Mouse (Mus musculus): ENCODE data around the gene Cbwd1.

DNA sequence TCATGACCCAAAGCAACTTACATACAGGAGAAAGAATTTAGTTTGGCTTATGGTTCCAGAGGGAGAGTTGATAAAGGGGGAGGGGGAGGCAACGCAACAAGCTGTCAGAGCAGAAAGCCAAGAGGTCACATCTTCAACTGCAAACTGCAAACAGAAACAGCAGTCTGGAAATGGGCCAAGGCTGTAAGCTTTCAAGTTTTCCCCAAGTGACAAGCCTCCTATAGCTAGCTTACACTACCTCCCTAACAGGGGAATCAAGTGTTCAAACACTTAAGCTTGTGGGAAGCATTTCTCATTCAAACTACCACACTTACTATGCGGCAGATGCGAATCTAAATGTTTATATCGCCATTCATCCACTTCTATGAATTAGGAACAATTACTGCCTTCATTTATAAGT, 42.4 kb upstream of the Cbwd1 start:
- TF ChIP-seq EP300 (IDR thresholded peaks at IDR 0.05; ENCODE audit: low read depth) = no peak
- TF ChIP-seq CTCF (IDR thresholded peaks at IDR 0.05; ENCODE audit: low read depth) = no peak
